Mouse (Mus musculus) urinary bladder, postnatal 0 days (tissue): Measurements from ENCODE around the gene Scgb3a1. TPM values are rescaled to one million over a fixed set of nuclear protein-coding genes. Genes with fewer than 3 reads are reported as not detected.

Experiments used
- polyA plus RNA-seq: library from polyadenylated mRNA; unstranded; fragments of >200 nt; fragmentation: Nextera tagmentation; extraction: Ambion mirVana; gene quantifications from 2 replicates; pipeline ENCODE4 v1.2.1, GENCODE M21; 2015

The Scgb3a1 gene
- polyA plus RNA-seq, result 0.48 TPM in 1 of 2 replicates, not detected in the other

DNA sequence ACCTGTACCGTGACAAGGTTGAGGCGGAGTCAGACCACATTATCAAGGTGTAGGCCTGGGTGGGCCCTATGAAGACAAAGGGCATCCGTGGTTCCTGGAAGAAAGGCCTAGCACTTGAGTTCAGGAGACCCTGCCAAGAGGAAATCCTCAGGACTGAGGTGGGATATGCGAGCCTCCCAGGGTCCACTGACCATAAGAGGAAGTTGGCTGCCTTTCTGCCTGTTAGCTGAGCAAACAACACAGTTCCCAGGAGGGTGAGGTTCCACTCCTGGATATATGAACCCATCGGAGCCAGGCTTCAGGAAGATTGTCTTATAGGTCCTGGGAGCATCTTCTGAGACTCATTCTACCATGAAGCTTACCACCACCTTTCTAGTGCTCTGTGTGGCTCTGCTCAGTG, at the start of gene Scgb3a1:
Gene Scgb3a1 (plus strand): TSS at position 301 of the 400 bp plus-strand sequence.

GRCm38 (mm10) chr11:49712555-49713335, 49.3 kb downstream of the Scgb3a1 start, which contains the start of gene Cnot6:
TSS of gene Cnot6 (minus strand) at chr11:49712723.

Other genes with a start within 250 kb of the Scgb3a1 start
- gene Olfr1389, start 240.5 kb upstream of the Scgb3a1 start, polyA plus RNA-seq, result not detected in 2 replicates
- gene Olfr1388, start 227.0 kb upstream of the Scgb3a1 start, polyA plus RNA-seq, result not detected in 2 replicates
- gene Olfr1387, start 208.3 kb upstream of the Scgb3a1 start, polyA plus RNA-seq, result not detected in 2 replicates
- not detected in 2 replicates for gene Olfr1386, start 198.6 kb upstream of the Scgb3a1 start, polyA plus RNA-seq
- gene Olfr1385, start 174.5 kb upstream of the Scgb3a1 start, polyA plus RNA-seq, result not detected in 2 replicates
- not detected in 2 replicates for gene Olfr1384, start 156.9 kb upstream of the Scgb3a1 start, polyA plus RNA-seq
- gene Olfr1383, start 144.0 kb upstream of the Scgb3a1 start, polyA plus RNA-seq, result not detected in 2 replicates
- gene Olfr1382, start 135.4 kb upstream of the Scgb3a1 start, polyA plus RNA-seq, result not detected in 2 replicates
- gene Olfr1381, start 120.2 kb upstream of the Scgb3a1 start, polyA plus RNA-seq, result not detected in 2 replicates
- gene Olfr1380, start 106.7 kb upstream of the Scgb3a1 start, polyA plus RNA-seq, result not detected in 2 replicates
- 1.0 and 1.1 TPM in 2 replicates for gene Flt4, start 54.3 kb upstream of the Scgb3a1 start, polyA plus RNA-seq
- gene Cnot6, start 49.1 kb downstream of the Scgb3a1 start, polyA plus RNA-seq, result 20.9 and 26.0 TPM in 2 replicates
- gene Gfpt2, start 130.6 kb downstream of the Scgb3a1 start, polyA plus RNA-seq, result 15.9 and 18.1 TPM in 2 replicates
- gene Mapk9, start 183.1 kb downstream of the Scgb3a1 start, polyA plus RNA-seq, result 19.3 and 23.2 TPM in 2 replicates
- 0.25 and 0.64 TPM in 2 replicates for gene Rasgef1c, start 238.2 kb downstream of the Scgb3a1 start, polyA plus RNA-seq